Mouse (Mus musculus): ENCODE measurements around the gene Pbxip1.

DNA sequence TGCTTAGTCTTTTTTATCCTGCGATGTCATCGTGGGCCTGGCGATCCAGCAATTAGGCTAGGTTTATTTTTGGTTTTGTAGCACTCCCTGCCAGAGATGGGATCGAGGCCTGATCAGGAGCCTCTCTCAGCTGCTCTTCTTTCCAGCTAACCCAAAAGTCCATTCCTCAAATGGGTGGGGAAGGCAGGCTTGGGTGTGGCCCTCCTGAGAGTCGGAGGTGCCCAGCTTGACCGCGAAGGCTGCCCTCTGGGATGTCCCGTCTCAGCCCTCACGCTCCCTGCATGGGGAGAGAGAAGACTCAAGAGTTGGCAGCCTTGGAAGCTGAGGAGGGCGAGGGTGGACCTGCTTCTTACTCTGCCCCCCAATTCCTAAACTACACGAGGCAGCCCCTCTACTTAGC, 2.0 kb upstream of the Pbxip1 start:
- TF ChIP-seq EP300 (optimal IDR thresholded peaks at IDR 0.05) (no peak), CTCF (IDR thresholded peaks at IDR 0.05; ENCODE audit: low read depth) (no peak)
